Mouse (Mus musculus): Measurements from ENCODE around the gene Tcaf2.

- TF ChIP-seq CTCF (IDR thresholded peaks at IDR 0.05; ENCODE audit: low read depth, low read length) (no peak), POLR2A (IDR thresholded peaks at IDR 0.05; ENCODE audit: borderline replicate concordance, low read depth, low read length) (no peak)
These were observed 42.9 kb upstream of the Tcaf2 start for GRCm38 (mm10) chr6:42687907-42688306.
